Mouse (Mus musculus): ENCODE results near the gene Ube2d3.
A peak's percentile ranks its signal among the peaks of the same experiment; 100 is the strongest.
"Not testable (repeated sequence)": the region's sequence is repeated elsewhere in the genome, so short reads cannot be mapped to it uniquely, and the experiment has no call there.

Ube2d3 gene

DNA sequence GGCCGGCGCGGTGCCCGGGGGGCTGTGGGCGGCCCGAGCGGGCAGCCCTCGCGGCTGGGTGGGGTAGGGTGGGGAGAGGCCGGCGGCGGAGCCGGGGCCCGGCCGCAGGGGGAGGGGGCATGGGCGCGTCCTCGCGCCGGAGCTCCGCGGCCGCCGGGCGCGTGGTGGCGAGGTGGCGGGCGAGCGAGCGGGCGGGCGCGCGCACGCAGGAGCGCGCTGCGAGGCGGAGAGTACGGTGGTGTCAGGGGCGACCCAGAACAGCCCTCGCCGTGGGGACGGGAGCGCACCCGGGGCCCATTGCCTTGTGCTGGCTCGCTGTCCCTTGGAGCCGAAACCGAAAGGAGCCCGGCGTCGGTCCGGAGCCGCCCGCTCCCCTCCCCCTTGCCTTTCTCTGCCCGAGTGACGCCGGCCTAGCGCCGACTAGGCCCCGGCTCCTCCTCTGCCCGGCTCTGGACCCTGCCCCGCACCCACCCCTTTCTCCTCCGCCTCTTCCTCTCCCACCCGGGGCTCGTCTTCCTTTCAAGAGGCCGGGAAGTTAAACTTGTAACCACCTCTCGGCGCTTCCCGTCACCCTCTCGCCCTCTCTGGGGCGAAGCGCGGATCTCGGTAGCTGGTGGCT is 1.1 kb downstream of the Ube2d3 start:
- peak; percentile 78 for DNase-seq

DNA sequence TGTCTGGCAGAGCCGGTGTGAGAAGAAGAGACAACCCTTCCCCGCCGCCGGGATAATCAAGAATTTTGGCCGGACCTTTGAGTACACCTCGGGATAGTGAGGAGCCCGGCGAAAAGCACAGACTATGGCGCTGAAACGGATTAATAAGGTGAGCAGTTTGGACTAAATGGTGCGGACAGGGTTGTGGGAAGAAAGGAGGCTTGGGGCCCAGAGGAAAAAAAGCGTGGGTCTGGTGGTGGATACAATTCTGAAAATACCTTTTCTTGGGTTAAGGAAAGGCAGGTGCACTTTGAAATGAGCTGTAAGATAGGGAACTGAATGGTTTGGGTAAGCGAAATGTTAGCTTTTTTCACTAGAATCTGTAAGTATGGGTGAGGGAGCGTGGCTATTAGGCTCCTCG is 1.7 kb downstream of the Ube2d3 start:
- DNase-seq = no peak

DNA sequence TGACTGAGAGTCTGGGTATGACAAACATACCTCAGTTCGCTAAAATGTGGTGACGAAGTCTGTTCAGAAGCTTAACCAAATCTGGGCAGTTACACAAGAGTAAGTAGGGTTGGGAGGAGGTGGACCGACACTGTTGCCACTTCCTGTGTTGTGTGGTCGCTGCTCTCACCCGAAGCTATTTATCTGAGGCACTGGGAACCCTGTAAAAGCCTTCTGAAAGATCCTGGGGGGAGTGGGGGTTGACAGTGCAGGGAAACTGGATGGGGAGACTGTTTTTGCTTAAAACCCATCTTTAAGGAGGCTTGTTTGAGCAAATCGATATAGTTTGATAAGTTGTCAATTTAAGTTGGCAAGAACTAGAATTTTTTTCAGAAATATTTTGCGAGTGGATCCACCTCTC is 2.3 kb downstream of the Ube2d3 start:
- no peak for DNase-seq

DNA sequence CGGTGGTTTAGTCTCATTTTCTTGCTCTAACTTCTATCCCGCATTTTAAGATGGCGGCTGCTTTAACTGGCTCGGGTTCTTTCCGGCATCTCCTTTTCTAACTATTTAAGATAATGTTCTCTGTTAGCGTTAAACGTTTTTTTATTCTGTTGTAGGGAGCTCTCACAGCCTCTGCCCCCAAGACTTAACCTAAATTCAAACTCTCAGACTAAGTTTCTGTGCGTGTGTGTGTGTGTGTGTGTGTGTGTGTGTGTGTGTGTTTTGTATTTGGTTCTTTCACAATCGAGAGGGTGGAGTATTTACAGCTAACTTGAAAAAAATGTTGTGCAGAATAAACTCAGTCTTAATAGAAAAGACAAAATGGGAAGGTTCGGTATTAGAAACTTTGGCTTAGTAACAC is 2.7 kb downstream of the Ube2d3 start:
- no peak for DNase-seq

DNA sequence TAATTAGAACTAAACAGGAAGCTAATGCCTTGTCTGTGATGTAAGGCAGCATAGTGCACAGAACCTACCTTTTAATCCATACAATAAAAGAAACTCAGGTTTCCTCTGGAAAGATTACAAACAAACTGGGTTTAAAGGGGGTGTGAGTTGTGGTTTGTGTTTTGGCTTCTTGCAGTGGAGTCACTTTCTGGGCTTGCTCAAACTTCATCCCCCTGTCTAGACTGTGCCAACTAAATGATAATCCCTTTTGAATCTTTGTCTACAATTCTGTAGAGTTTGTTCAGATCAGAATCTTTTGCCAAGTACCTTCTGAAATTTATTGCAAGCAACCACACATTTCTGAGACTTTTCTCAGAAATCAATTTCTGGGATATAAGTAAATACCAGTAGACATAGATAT is 7.0 kb downstream of the Ube2d3 start:
- DNase-seq = no peak

DNA sequence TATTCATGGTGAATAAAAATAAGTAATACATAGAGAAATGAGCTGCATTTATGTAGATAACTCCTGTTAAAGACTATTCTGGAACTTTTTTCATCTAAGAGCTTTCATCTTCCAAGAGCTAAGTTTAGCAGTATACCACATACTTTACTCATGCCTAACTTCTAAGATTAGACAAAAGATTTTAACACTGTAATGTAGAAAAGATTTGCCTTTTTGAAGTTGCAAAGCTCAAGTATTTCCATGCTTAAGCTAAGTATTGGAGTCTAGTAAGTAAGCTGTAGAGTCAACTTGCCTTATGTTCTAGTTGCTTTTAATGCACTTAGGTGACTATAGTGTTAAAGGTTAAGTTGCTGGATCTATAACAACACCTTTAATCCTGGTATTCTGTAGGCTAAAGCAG is 21.0 kb downstream of the Ube2d3 start:
- no peak for DNase-seq

DNA sequence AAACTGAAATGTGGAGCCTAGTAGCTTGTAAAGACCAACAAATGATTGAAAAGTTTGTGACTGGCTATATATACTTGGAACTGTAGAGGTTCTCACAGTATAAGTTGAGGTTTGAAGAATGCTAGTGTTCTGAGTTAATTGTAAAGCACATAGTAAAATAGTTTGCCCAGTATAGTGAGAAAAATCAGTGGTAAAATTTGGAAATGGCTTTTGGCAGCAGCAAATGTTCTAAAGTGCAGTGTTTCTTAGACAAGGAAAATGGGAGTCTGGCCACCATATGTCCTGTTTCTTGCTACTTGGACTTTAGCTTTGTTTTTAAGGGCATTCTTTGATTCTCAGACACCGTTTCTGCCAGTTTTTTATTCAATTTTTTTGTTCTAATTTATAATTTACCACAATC is 30.5 kb downstream of the Ube2d3 start:
- no peak for DNase-seq

DNA sequence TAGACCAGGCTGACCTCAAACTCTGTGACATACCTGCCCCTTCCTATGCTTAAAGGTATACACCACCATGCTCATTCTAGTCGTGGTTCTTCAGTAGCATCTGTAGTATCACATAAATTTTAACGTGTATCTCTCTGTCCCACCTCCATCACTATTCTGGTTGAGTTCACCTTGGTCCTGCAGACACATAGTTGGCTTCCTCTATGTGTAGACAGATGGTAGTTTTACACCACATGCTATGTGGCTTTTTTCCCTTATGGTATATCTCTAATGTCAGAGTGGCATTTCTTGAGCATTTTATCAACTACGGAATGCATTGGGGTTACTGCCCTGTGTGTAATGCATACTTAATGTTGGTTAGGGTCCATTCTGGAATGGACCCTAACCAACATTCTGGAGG is 31.2 kb downstream of the Ube2d3 start:
- no peak for DNase-seq

DNA sequence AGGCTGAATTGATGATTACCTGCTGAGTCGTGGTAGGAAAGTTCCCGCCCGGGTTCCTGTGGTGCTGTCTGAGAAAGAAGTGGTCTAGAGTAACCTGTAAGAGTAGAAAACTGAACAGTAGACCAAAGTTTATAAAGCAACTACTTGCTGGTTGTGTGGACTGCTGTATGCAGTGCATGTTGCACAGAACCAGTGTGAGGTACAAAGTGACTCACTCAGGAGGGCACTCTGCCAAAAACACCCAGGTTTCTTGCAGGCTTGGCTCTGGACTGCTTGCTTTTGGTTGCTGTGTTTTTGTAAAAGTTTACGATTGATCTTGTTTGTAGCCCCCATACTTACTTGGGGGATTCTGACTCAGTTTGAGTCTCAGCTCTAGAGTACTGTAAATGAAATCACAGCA is 32.0 kb downstream of the Ube2d3 start:
- peak; percentile 71 for DNase-seq

DNA sequence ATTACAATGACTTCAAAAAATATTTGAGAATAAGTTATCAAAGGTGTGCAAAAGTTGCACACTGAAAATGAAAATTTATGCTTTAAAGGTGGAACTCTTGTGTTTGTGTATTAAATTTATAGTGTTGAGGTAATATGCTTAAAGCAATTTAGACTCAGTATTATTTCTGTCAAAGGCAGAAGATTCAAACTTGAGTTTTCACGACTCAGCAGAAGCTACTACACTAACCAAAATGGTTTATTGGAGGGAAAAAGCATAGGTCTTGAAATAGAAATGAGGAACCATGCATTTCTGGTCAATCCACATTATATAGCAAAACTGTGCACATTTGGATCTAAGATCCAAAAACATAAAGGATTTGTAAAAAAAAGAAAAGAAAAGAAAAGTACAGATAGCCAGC is 32.9 kb downstream of the Ube2d3 start:
- no peak for DNase-seq

DNA sequence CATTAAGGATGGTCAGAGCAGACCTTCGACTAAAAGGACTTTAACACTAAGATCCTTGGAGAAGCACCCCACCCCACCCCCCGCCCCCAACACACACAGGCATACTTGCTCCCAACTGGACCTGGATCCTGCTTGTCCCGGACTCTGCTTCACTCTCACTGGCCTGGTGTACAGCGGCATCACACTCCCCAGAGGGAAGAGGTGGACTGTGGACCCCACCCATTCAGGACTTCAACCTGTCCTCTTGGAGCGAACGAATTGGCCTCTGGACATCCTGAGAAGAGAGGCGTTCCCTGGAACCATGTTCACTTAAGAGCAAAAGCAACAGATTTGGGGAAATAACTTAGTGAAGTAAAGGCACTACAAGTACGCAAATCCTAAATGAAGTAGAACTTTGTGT is 37.1 kb downstream of the Ube2d3 start:
- DNase-seq = no peak

DNA sequence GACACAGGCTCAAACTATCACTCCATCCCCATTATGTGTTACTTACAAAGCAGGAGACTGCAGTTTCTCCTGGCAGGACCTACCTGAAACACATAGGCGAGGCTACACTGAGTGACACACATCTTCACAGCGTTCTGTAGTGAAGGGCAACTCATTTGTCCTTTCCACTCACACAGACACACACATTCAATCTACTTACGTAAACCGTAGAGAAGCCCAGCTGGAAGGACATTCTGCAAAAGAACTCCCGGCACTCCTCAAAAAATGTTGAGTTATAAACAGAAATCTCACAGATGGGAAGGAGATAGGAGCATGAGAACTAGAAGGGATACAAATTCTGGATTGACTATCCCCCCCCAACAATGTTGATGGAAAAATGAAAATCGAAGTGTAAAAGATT is 38.3 kb downstream of the Ube2d3 start:
- DNase-seq = no peak

DNA sequence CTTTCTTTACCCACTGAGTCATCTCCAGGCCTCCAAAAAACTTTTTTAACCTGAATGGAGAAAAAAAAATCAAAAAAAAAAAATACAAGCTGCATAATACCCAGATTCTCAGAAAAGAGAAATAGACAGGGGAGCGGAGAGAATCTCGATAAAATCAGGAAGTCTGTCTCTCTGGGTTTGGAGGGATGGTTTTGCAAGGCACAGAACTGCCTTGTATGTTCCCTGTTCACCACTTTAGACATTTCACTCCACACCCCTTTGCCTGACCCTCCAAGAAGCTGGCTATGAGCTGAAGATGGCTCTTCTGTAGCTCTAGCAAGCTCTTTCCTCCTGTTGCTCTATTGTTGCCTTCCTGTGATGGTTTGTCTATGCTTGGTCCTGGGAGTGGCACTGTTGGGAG is 39.0 kb downstream of the Ube2d3 start:
- DNase-seq = no peak

DNA sequence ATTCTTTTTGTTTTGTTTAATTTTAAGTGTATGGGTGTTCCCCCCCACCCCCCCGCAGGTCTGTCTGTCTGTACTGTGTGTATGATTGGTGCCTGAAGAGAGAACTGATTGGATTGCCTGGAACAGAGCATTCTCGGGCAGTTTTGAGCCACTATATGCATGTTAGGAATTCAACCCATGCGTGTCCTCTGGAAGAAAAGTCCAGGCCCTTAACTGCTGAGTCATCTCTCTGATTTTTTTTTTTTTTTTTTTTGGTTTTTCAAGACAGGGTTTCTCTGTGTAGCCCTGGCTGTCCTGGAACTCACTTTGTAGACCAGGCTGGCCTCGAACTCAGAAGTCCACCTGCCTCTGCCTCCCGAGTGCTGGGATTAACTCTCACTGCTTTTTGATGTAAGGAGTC is 41.1 kb downstream of the Ube2d3 start:
- not testable (repeated sequence) for DNase-seq

DNA sequence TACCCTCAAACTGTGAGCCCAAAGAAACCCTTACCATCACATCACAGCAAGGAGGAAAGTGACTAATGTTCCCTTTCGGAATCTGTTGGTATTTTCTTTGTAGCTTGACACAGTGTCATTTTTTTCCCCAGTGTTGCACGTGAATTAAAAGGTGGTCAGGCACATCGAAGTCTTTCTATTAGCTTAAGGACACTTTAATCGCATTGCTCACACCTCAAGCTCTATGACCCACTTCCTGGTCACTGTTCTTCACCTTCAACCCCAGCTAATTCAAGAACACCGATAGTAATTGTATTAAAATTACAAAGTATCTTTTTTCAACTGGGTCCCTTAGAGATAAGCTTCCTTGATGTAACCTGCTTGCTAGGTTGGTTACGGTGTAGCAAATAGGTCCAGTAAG is 42.8 kb downstream of the Ube2d3 start:
- no peak for DNase-seq

DNA sequence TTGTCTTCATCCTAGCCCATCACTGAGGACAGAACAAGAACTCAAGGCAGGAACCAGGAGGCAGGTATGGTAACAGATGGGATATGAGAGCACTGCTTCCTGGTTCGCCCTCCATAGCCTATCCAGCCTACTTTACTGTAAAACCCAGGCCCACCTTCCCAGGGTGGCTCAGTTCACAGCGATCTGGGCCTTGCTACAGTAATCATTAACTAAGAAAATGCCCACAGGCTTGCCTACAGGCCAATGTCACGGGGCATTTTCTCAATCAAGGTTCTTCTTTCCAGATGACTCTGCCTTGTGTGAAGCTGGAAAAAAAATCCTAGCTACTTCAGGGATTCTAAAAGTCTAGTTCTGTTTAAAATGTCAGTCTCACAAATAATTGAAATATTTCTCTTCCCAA is 43.7 kb downstream of the Ube2d3 start:
- DNase-seq = no peak

DNA sequence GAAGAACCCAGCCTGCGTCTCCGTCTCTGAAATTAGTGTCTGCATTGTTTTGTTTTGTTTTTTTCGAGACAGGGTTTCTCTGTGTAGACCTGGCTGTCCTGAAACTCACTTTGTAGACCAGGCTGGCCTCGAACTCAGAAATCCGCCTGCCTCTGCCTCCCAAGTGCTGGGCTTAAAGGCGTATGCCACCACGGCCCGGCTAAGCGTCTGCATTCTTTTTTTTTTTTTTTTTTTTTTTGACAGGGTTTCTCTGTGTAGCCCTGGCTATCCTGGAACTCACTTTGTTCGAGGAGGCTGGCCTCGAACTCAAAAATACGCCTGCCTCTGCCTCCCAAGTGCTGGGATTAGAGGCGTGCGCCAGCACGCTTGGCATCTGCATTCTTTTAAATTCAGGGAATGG is 46.7 kb downstream of the Ube2d3 start:
- not testable (repeated sequence) for DNase-seq

DNA sequence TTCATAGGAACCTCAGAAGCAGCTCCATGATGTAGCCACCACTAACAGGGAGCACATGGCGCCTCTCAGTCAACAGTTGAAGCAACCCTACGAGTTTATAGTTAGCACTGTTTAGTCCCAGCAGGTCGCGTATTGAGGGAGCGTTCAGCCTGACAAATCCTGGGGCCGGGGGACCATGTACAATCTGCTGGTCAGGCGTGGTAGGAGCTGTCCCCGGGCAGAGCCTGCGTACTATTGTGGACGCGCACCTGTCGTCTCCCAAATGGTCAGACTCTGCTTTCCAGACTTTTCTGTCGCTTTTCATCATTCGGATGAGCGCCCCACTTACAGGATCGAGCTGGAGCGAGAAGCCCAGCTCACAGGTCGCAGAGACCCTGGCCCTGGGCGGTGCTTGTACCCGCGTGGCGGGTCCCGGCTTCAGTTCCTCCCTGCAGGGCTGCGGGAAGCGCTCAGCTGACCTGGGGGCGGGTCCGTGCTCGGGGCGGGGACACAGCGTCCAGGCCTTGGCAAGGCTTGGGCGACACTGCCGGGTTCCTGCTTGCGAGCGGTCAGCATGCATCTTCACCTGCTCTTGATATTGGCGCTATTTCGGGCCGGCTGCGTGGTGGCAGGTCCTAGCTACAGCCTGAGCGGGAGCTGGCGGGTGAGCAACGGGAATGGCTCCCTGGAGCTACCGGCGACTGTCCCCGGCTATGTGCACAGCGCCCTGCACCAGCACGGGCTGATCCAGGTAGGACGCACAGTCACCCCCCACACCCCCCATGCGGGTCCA is 47.4 kb downstream of the Ube2d3 start, which contains the start of gene Manba:
Gene Manba (plus strand): TSS at position 484 of the 772 bp plus-strand sequence.
- peak; percentile 76 for DNase-seq

DNA sequence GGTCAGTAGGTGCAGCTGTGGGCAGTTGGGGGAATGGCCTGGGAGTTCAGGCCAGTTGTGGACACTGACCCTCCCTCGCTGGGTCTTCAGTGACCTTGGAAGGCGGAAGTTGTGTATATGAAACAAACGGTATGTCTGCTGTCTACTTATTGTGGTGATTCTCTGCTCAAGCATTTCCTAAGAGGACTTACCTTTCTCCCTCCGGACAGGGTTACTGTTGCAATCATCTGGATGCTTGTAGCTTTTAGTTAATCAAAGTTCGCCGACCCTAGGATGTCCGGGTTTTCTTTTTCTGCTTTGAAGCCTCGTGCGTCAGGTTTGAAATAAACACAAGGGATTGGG is 47.9 kb downstream of the Ube2d3 start:
- DNase-seq = no peak

DNA sequence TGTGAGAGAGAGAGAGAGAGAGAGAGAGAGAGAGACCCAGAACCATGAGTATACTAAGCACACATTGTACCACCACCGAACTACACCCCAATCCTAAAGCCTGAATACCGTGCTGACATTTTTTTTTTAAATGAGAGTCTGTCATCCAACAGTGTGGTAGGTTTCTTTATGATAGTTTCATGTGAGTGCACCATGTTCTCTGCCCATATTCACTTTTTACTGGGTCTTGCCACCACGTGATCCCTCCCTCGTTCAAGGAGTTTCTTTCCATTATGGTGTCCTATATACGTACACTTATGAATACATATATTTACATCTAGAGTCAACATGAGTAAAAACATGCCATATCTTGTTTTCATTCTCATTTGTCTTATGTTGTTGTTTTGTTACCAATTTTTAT is 48.4 kb downstream of the Ube2d3 start:
- no peak for DNase-seq

DNA sequence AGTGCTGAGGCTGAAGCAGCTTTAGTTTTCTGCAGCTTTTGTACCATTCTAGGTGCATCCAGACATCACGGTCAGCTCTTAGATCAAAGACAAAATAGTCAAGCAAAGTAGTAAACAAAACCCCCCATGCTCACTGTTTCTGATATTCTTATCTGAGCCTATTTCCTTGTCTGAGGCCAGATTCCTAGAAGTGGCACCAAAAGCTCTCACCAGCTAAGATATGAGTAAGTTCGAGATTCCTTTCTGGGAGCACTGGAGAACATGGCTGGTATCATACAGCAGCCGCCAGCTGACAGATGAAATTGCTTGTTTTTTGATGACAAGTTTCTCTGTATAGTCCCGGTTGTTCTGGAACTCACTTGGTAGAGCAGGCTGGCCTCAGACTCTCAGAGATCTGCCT is 49.9 kb downstream of the Ube2d3 start:
- DNase-seq = no peak

DNA sequence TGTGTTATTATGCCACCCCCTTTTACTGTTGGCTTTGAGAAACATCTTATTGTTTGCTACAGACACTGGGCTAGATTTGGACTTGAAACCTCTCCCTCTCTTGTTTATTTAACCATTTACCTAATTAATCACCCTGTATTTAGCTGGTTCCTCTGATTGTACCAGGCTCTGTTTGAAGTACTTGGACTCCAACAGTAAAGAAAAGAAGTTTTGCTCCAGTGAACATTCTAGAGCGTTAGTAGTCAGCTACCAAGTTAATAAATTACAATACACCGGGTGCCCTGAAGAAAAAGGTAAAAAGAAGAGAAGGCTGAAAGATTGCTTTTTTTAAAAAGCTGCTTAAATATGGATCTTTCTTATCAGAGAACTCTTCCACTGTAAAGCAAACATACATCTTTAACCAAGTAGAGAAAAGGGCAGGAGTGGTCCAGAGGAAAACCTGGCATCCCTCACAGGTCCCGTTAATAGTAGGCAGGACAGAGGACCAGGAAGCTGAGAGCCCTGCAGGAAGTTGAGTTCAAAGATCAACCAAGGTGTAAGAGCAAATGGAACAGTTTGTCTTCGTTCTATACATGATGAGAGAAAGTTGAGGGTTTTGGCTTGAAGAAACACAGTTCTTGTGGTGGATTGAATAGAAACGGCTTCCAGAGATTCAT is 52.0 kb downstream of the Ube2d3 start:
- no peak for DNase-seq

DNA sequence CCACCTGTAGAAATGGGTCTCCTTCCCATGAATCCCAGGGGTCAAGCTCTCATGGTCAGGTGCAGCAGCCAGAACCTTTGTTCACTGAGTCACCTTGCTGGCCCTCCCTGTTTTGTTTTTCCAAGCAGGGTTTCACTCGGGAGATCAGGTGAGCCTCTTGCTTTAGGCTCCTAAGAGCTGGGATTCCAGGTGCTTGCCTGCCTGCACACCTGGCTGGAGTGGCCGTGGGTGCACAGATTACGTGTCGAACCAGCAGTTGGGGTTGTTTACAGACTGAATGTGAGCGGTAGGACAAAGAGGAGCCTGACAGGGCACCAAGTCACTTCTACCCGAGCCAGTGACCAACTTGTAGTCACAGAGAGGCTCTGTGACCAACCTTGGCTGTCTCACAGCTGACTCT is 53.2 kb downstream of the Ube2d3 start:
- no peak for DNase-seq

DNA sequence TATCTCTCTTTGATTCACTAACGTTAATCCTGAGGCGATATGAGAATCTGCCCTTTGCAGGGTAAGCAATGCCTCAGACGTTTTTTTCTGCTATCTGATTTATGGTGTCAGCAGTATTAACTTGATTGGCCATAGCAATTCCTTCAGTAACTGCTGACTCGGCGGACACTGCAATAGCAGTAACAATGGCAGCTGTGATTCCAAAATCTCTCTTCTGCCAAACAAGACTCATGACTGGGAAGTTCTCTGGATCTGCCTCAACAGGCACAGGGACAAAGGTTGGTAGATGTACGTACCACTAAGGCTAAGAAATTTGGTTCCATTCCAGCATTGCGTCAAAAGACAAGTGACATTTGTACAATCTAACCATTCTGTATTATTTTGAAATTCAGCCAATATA is 55.4 kb downstream of the Ube2d3 start:
- not testable (repeated sequence) for DNase-seq

Measured in cerebellum, adult 8-10 months (tissue).